Mouse (Mus musculus): Measurements from ENCODE around the gene Cebpg.
A peak's percentile ranks its signal among the peaks of the same experiment; 100 is the strongest.

The Cebpg gene

GRCm38 (mm10) chr7:35056436-35056864, at the start of gene Cebpg:
TSS of gene Cebpg (minus strand) at chr7:35056573.
- peak; percentile 96 to 99 for DNase-seq (ENCODE audit: low spot score in 2 of 2)

GRCm38 (mm10) chr7:35099528-35099927, 43.2 kb upstream of the Cebpg start:
- no peak for DNase-seq (ENCODE audit: low spot score in 2 of 2)

GRCm38 (mm10) chr7:35098777-35099176, 42.4 kb upstream of the Cebpg start:
- DNase-seq (ENCODE audit: low spot score in 2 of 2) = no peak

GRCm38 (mm10) chr7:35094975-35095678, 38.8 kb upstream of the Cebpg start:
- no peak for DNase-seq (ENCODE audit: low spot score in 2 of 2)

GRCm38 (mm10) chr7:35090550-35090949, 34.2 kb upstream of the Cebpg start:
- no peak for DNase-seq (ENCODE audit: low spot score in 2 of 2)

GRCm38 (mm10) chr7:35086271-35086861, 30.0 kb upstream of the Cebpg start:
- peak in 1 of 2 experiments; percentile 38 for DNase-seq (ENCODE audit: low spot score in 2 of 2)

- DNase-seq (ENCODE audit: low spot score in 2 of 2) = peak in 1 of 2 experiments; percentile 56
These were observed 28.4 kb upstream of the Cebpg start for GRCm38 (mm10) chr7:35084565-35085360.

GRCm38 (mm10) chr7:35081406-35082104, 25.2 kb upstream of the Cebpg start:
- DNase-seq (ENCODE audit: low spot score in 2 of 2) = no peak

- DNase-seq (ENCODE audit: low spot score in 2 of 2) = peak; percentile 53 to 55
These were observed 24.5 kb upstream of the Cebpg start for GRCm38 (mm10) chr7:35080843-35081338.

GRCm38 (mm10) chr7:35076645-35077044, 20.3 kb upstream of the Cebpg start:
- DNase-seq (ENCODE audit: low spot score in 2 of 2) = no peak

GRCm38 (mm10) chr7:35066640-35067212, 10.4 kb upstream of the Cebpg start:
- DNase-seq (ENCODE audit: low spot score in 2 of 2) = no peak

GRCm38 (mm10) chr7:35065958-35066357, 9.6 kb upstream of the Cebpg start:
- no peak for DNase-seq (ENCODE audit: low spot score in 2 of 2)

GRCm38 (mm10) chr7:35064286-35065258, 8.2 kb upstream of the Cebpg start:
- no peak for DNase-seq (ENCODE audit: low spot score in 2 of 2)

GRCm38 (mm10) chr7:35059467-35059866, 3.1 kb upstream of the Cebpg start:
- DNase-seq (ENCODE audit: low spot score in 2 of 2) = no peak

- DNase-seq (ENCODE audit: low spot score in 2 of 2) = no peak
These were observed 2.0 kb upstream of the Cebpg start for GRCm38 (mm10) chr7:35058329-35058728.

- no peak for DNase-seq (ENCODE audit: low spot score in 2 of 2)
These were observed 1.2 kb upstream of the Cebpg start for GRCm38 (mm10) chr7:35057569-35057968.

- DNase-seq (ENCODE audit: low spot score in 2 of 2) = no peak
These were observed 626 bp upstream of the Cebpg start for GRCm38 (mm10) chr7:35056999-35057398.

- DNase-seq (ENCODE audit: low spot score in 2 of 2) = peak; percentile 28 to 58
These were observed 546 bp downstream of the Cebpg start for GRCm38 (mm10) chr7:35055619-35056435.

- no peak for DNase-seq (ENCODE audit: low spot score in 2 of 2)
These were observed 1.3 kb downstream of the Cebpg start for GRCm38 (mm10) chr7:35054977-35055618.
